Mouse (Mus musculus): ENCODE data around the gene Pi4kb. TPM values are rescaled to one million over a fixed set of nuclear protein-coding genes. Genes with fewer than 3 reads are reported as not detected.

The Pi4kb gene
- polyA plus RNA-seq, 1 experiment from 2014 or later: 14.7 TPM

DNA sequence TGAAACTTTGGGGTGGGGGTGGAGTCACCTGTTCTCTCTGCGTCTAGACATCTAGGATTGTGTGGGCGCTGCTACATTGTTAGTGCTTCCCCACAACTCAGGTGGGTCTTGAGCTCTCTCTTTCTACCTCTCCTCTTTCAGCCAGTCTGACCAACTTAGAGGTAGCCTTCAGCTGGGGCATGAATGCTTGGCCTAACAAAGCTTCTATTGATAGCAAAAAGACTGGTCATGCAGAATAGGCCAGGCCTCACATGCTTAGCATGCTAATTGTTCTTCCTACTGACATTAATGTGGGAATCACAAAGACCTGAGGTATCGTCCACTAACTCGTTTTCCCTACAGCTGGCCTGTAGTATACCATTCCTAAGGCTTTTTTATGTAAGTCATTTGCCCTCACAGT is 28.0 kb downstream of the Pi4kb start:
- Histone ChIP-seq H3K27me3 (no peaks in the 10 kb centered on the region), H3K4me2 (no peak overlapping the region), H3K36me3 (peaks cover 86% of the 10 kb centered on the region), H3K9me3 (replicated peaks) (no peaks in the 10 kb centered on the region), H3K27ac (no peak overlapping the region), H3K4me1 (replicated peaks) (no peaks in the 10 kb centered on the region), H3K4me3 (no peak overlapping the region), H3K9ac (no peak overlapping the region)
- ATAC-seq (replicated peaks; ENCODE audit: insufficient number of reproducible peaks, insufficient read depth, low FRiP score, low read depth): no peak
- WGBS: 88% methylated on average over 4 of the region's 4 CpGs

GRCm38 (mm10) chr3:95003273-95003672 is 28.7 kb downstream of the Pi4kb start:
- H3K36me3 ChIP-seq: peaks cover 88% of the 10 kb centered on the region
- no peak for ATAC-seq (replicated peaks; ENCODE audit: insufficient number of reproducible peaks, insufficient read depth, low FRiP score, low read depth)
- H3K9me3 ChIP-seq (replicated peaks): no peaks in the 10 kb centered on the region
- H3K27me3 ChIP-seq: no peaks in the 10 kb centered on the region
- H3K9ac ChIP-seq: no peak overlapping the region
- H3K27ac ChIP-seq: 0 out of 2 replicates have a peak overlapping the region, but pooled peaks have one; percentile 36
- no peaks in the 10 kb centered on the region for H3K4me1 ChIP-seq (replicated peaks)
- H3K4me2 ChIP-seq: no peak overlapping the region
- H3K4me3 ChIP-seq: no peak overlapping the region

- Histone ChIP-seq H3K36me3 (peaks cover 89% of the 10 kb centered on the region), H3K27me3 (no peaks in the 10 kb centered on the region), H3K9me3 (replicated peaks) (no peaks in the 10 kb centered on the region), H3K4me2 (no peak overlapping the region), H3K27ac (no peak overlapping the region), H3K4me1 (replicated peaks) (no peaks in the 10 kb centered on the region), H3K4me3 (no peak overlapping the region), H3K9ac (no peak overlapping the region)
- ATAC-seq (replicated peaks; ENCODE audit: insufficient number of reproducible peaks, insufficient read depth, low FRiP score, low read depth): no peak
- 90% methylated on average over 3 of the region's 3 CpGs for WGBS
These were observed 31.1 kb downstream of the Pi4kb start for GRCm38 (mm10) chr3:95005651-95006050.

DNA sequence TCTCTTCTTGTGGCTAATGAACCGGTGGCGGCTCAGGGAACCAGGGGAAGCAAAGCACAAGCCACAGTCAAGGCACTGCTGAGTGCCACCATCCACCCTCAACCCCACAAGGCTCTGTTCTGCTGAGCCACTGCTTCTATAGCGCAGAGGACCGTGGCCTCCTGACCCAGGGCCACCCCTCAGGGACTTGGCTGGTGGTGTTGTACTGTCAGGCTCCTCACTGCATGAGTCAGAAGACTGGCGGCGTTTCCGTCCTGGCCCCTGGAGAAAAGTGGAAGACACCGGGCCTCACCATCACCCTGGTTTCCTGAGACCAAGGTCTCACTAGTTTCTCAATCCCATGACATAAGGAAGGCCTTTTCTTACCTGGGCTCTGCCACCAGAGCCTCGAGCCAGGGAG is 33.2 kb downstream of the Pi4kb start:
- H3K36me3 ChIP-seq: peaks cover 95% of the 10 kb centered on the region
- H3K9ac ChIP-seq: no peak overlapping the region
- WGBS: 79% methylated on average over 9 of the region's 9 CpGs
- H3K9me3 ChIP-seq (replicated peaks): no peaks in the 10 kb centered on the region
- H3K27ac ChIP-seq: no peak overlapping the region
- H3K4me2 ChIP-seq: no peak overlapping the region
- H3K4me3 ChIP-seq: no peak overlapping the region
- ATAC-seq (replicated peaks; ENCODE audit: insufficient number of reproducible peaks, insufficient read depth, low FRiP score, low read depth): no peak
- no peaks in the 10 kb centered on the region for H3K4me1 ChIP-seq (replicated peaks)
- no peaks in the 10 kb centered on the region for H3K27me3 ChIP-seq

GRCm38 (mm10) chr3:95010396-95010795 is 35.9 kb downstream of the Pi4kb start:
- H3K36me3 ChIP-seq: peaks cover 71% of the 10 kb centered on the region
- no peak overlapping the region for H3K27ac ChIP-seq
- H3K4me3 ChIP-seq: no peak overlapping the region
- no peak for ATAC-seq (replicated peaks; ENCODE audit: insufficient number of reproducible peaks, insufficient read depth, low FRiP score, low read depth)
- no peaks in the 10 kb centered on the region for H3K9me3 ChIP-seq (replicated peaks)
- no peak overlapping the region for H3K4me2 ChIP-seq
- H3K27me3 ChIP-seq: no peaks in the 10 kb centered on the region
- H3K4me1 ChIP-seq (replicated peaks): peaks cover 16% of the 10 kb centered on the region
- WGBS: 84% methylated on average over 7 of the region's 7 CpGs
- H3K9ac ChIP-seq: no peak overlapping the region

GRCm38 (mm10) chr3:95012982-95013381 is 38.5 kb downstream of the Pi4kb start:
- no peak for ATAC-seq (replicated peaks; ENCODE audit: insufficient number of reproducible peaks, insufficient read depth, low FRiP score, low read depth)
- H3K9ac ChIP-seq: no peak overlapping the region
- H3K36me3 ChIP-seq: peaks cover 46% of the 10 kb centered on the region

DNA sequence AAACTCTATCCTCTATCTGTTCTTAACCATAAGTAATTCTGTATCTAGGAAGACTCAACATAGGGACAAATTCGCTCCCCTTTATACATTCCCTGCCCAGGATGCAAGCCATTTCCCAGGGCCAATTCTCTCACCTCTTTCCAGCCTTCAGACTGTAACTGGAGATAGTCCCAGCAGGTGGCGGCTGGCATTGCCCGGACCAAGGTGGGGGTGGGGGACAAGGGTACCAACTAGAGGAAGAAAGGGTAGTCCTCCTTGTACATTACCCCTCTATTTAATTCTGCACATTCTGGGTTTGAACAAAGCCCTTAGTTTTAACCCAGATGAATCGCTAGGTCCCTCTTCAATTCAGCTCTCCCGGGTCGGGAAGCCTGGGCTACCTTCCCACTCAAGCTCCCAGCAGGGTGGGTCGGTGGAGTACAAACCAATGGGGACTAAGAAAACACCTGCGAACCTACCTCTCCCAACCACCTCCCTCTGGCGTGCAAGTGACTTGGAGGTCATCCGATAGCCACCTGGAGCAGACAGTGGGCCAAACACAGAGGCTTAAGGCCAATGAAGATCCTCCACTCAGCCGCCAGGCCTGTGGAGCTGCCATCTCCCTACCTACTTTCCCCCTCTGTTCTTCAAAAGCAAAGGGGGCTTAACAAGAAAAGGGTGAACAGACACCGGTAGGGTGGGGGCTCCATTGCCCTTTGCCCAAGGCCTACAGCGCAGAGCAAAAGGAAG is 39.3 kb downstream of the Pi4kb start:
- Histone ChIP-seq H3K27ac (peak overlapping the region; percentile 90), H3K9ac (peak overlapping the region; percentile 80), H3K4me3 (peak overlapping the region; percentile 95), H3K36me3 (peaks cover 37% of the 10 kb centered on the region), H3K4me1 (replicated peaks) (peaks cover 23% of the 10 kb centered on the region), H3K9me3 (replicated peaks) (no peaks in the 10 kb centered on the region), H3K27me3 (no peaks in the 10 kb centered on the region), H3K4me2 (peak overlapping the region; percentile 87)
- WGBS: 17% methylated on average over 13 of the region's 13 CpGs
- ATAC-seq (replicated peaks; ENCODE audit: insufficient number of reproducible peaks, insufficient read depth, low FRiP score, low read depth): no peak

More at GRCm38 (mm10) chr3:95012982-95013381, 38.5 kb downstream of the Pi4kb start:
- Histone ChIP-seq H3K4me1 (replicated peaks) (peaks cover 23% of the 10 kb centered on the region), H3K9me3 (replicated peaks) (no peaks in the 10 kb centered on the region), H3K27me3 (no peaks in the 10 kb centered on the region), H3K4me2 (no peak overlapping the region), H3K27ac (no peak overlapping the region), H3K4me3 (0 out of 2 replicates have a peak overlapping the region, but pooled peaks have one; percentile 95)
- WGBS: 88% methylated on average over 3 of the region's 3 CpGs

DNA sequence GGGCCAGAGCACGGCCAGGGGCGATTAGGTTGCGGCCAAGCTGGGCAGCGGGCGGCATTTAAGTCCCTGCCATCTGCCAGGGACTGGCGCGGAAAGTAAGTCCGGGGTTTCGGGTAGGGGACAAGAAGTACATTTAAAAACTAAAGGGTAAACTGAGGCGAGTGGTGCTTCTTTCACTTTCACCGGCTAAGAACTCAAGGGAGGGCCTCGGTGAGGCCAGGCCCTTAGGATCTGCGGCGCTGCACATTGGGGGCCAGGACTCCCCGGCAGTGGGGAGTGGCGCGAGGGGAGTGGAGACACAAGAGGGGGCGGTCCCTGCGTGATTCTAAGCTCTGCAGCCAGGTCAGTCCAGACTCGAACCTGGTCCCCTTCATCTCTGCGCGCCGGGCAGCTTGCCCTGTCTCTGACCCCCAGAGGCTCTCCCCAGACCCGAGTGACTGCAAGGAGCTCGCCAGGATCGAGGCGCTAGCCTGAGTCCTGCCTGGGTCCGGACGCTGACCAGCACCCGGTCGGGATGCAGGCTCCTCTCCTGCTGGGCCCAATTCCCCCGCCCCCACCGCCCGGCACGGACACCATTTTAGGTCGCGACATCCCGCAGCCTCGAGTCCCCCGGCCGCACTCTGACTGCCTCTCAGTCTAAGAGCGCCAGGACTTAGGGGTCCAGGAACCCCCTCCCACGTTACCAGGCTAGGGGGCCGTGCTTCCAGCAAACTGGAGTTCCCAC is 40.1 kb downstream of the Pi4kb start:
- Histone ChIP-seq H3K9me3 (replicated peaks) (no peaks in the 10 kb centered on the region), H3K4me3 (peak overlapping the region; percentile 95), H3K27ac (peak overlapping the region; percentile 90), H3K9ac (peak overlapping the region; percentile 80), H3K4me1 (replicated peaks) (peaks cover 23% of the 10 kb centered on the region), H3K4me2 (peak overlapping the region; percentile 87), H3K27me3 (no peaks in the 10 kb centered on the region), H3K36me3 (peaks cover 31% of the 10 kb centered on the region)
- 0 out of 2 replicates have a peak, but pooled peaks have one; percentile 0 for ATAC-seq (replicated peaks; ENCODE audit: insufficient number of reproducible peaks, insufficient read depth, low FRiP score, low read depth)
- WGBS: under 1% methylated on average over 44 of the region's 44 CpGs

GRCm38 (mm10) chr3:95015337-95015872 is 40.9 kb downstream of the Pi4kb start, which contains the start of gene Zfp687:
Zfp687 (minus strand) TSS chr3:95015448.
- Histone ChIP-seq H3K36me3 (peaks cover 23% of the 10 kb centered on the region), H3K9me3 (replicated peaks) (no peaks in the 10 kb centered on the region), H3K4me3 (peak within 1 kb of the TSS; percentile 95), H3K4me2 (peak within 1 kb of the TSS; percentile 91), H3K9ac (peak within 1 kb of the TSS; percentile 80), H3K4me1 (replicated peaks) (peaks cover 23% of the 10 kb centered on the region), H3K27me3 (no peaks in the 10 kb centered on the region), H3K27ac (peak within 1 kb of the TSS; percentile 98)
- peak; percentile 99 for ATAC-seq (replicated peaks; ENCODE audit: insufficient number of reproducible peaks, insufficient read depth, low FRiP score, low read depth)
- whole genome bisulfite sequencing: 0% methylated on average over 37 of the region's 37 CpGs

GRCm38 (mm10) chr3:95015891-95016531 is 41.5 kb downstream of the Pi4kb start:
- under 1% methylated on average over 40 of the region's 40 CpGs for WGBS
- H3K27me3 ChIP-seq: no peaks in the 10 kb centered on the region
- peaks cover 23% of the 10 kb centered on the region for H3K4me1 ChIP-seq (replicated peaks)
- peak overlapping the region; percentile 91 for H3K4me2 ChIP-seq
- H3K9ac ChIP-seq: peak overlapping the region; percentile 70
- peaks cover 17% of the 10 kb centered on the region for H3K36me3 ChIP-seq
- peak overlapping the region; percentile 98 for H3K27ac ChIP-seq
- no peaks in the 10 kb centered on the region for H3K9me3 ChIP-seq (replicated peaks)
- peak; percentile 56 for ATAC-seq (replicated peaks; ENCODE audit: insufficient number of reproducible peaks, insufficient read depth, low FRiP score, low read depth)
- H3K4me3 ChIP-seq: peak overlapping the region; percentile 95

DNA sequence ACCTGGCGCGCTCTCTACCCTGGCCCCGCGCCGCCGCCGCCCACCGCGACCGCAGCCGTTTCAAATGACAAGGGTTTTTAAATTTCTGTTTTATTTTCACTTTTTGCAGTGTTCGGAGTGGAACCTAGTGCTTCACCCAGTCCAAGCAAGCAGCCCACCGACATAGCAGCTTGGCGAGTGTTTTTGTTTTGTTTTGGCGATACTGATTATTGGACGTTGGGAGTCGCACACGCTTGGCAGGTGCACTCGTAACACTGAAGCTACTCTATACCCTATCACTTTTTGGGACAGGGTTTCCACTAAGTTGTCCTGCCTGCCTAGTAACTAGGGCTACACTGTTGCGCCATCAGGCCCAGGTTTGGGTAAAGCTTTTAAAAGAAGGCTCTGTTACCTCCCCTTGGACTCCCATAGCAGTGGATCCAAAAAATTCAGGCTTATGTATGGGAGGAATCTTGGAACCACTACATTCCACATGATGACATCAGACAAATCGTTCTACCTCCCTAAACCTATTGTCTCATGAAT is 42.1 kb downstream of the Pi4kb start:
- Histone ChIP-seq H3K9ac (peak overlapping the region; percentile 70), H3K4me1 (replicated peaks) (peaks cover 23% of the 10 kb centered on the region), H3K27me3 (no peaks in the 10 kb centered on the region), H3K9me3 (replicated peaks) (no peaks in the 10 kb centered on the region), H3K4me3 (peak overlapping the region; percentile 95), H3K4me2 (peak overlapping the region; percentile 91), H3K27ac (peak overlapping the region; percentile 98), H3K36me3 (peaks cover 11% of the 10 kb centered on the region)
- 4% methylated on average over 21 of the region's 21 CpGs for WGBS
- ATAC-seq (replicated peaks; ENCODE audit: insufficient number of reproducible peaks, insufficient read depth, low FRiP score, low read depth): no peak

Data from heart, embryonic 15.5 days (tissue).